Mouse (Mus musculus) limb, embryonic 14.5 days (tissue): ENCODE results near the gene Zdhhc14. TPM values are rescaled to one million over a fixed set of nuclear protein-coding genes. Genes with fewer than 3 reads are reported as not detected.

Experiments
- ATAC-seq: fragments of 200-750 bp; cut with Nextera tagmentation; 2 replicates; pipeline ENCODE4 v1.8.0; 2017; ENCODE audit warnings: low read depth, moderate number of reproducible peaks, moderate TSS enrichment; ENCODE audit not compliant: low FRiP score
- DNase-seq: peaks from one replicate; pipeline ENCODE4 v3.0.0-alpha.2; 2015; ENCODE audit warnings: low spot score
- H3K27ac ChIP-seq: fragments of 300-500 bp; sonication (generic); replicated peaks from 2 replicates; pipeline ENCODE4 v1.5.1; 2014; ENCODE audit warnings: low read depth, mild to moderate bottlenecking, low read length, moderate library complexity, mixed read lengths
- H3K27me3 ChIP-seq: fragments of 300-500 bp; sonication (generic); 2 replicates; pipeline ENCODE4 v1.6.1; 2014; ENCODE audit warnings: low read length, mixed read lengths; ENCODE audit not compliant: control insufficient read depth, insufficient read depth
- H3K36me3 ChIP-seq: fragments of 300-500 bp; sonication (generic); 2 replicates; pipeline ENCODE4 v1.6.1; 2014; ENCODE audit warnings: mild to moderate bottlenecking, low read length, moderate library complexity, mixed read lengths; ENCODE audit not compliant: control insufficient read depth, insufficient read depth
- H3K4me1 ChIP-seq: fragments of 300-500 bp; sonication (generic); 2 replicates; pipeline ENCODE4 v1.6.1; 2014; ENCODE audit warnings: antibody characterized with exemption, low read length, mixed read lengths; ENCODE audit not compliant: control insufficient read depth, insufficient read depth
- H3K4me2 ChIP-seq: fragments of 300-500 bp; sonication (generic); replicated peaks from 2 replicates; pipeline ENCODE4 v1.6.1; 2014; ENCODE audit warnings: low read depth, mild to moderate bottlenecking, low read length, moderate library complexity; ENCODE audit not compliant: severe bottlenecking
- H3K4me3 ChIP-seq: fragments of 300-500 bp; sonication (generic); replicated peaks from 2 replicates; pipeline ENCODE4 v1.5.1; 2014; ENCODE audit warnings: low read length
- H3K9ac ChIP-seq: fragments of 300-500 bp; sonication (generic); 2 replicates; pipeline ENCODE4 v1.6.1; 2014; ENCODE audit warnings: mild to moderate bottlenecking, low read depth, low read length, moderate library complexity; ENCODE audit not compliant: severe bottlenecking
- H3K9me3 ChIP-seq: fragments of 300-500 bp; sonication (generic); 2 replicates; pipeline ENCODE4 v1.6.1; 2016; ENCODE audit warnings: low read length; ENCODE audit not compliant: control insufficient read depth
- POLR2A ChIP-seq: fragments of 200-500 bp; IDR thresholded peaks from 2 replicates; pipeline ENCODE4 v1.8.0; 2012; ENCODE audit warnings: inconsistent platforms, mild to moderate bottlenecking, moderate library complexity, borderline replicate concordance; ENCODE audit not compliant: insufficient read depth, insufficient read length; ENCODE audit errors: extremely low read depth
- WGBS: fragments of 180-500 bp; shearing (Covaris S2); extraction: QIAGEN DNeasy Blood & Tissue Kit; methylation state at CpG from one replicate; pipeline ENCODE4 v1.1.7; 2014; 5-methylcytosine and 5-hydroxymethylcytosine counted together
- polyA plus RNA-seq, 2 experiments: library from polyadenylated mRNA; depleted of rRNA in 1 of 2; stranded (reverse) in 1 of 2; unstranded in 1 of 2; fragments of >200 nt; fragmentation: Nextera tagmentation in 1 of 2; extraction: Ambion mirVana in 1 of 2; gene quantifications; 2 replicates each; pipeline versions ENCODE4 v1.2.1 to v1.2.3; 2012 to 2014

The Zdhhc14 gene
- polyA plus RNA-seq, 2 experiments = 3.0 to 4.3 TPM

DNA sequence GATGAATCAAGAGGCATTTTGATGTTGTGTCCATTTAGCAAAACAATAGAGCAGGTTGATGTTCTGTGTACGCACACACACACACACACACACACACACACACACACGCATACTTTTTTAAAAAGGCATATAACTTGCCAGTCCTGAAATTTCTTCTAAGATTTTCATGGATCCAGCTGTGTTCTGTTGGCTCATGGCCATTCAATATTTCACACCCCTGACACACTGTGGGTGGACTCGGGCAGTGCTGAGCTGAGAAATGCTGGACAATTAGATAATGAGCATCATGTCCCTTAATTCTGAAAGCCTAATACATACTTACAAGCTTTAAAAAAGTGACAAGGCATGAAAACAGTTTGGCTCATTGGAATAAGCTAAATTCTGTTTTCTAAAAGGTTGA is 200.3 kb downstream of the Zdhhc14 start:
- no peak for TF ChIP-seq POLR2A
- Histone ChIP-seq H3K27ac (no peak overlapping the region), H3K9ac (no peak overlapping the region), H3K4me3 (no peak overlapping the region), H3K4me1 (peaks cover 6% of the 10 kb centered on the region; the same call in 1 of the 2 replicates), H3K4me2 (no peak overlapping the region), H3K27me3 (no peaks in the 10 kb centered on the region), H3K36me3 (no peaks in the 10 kb centered on the region), H3K9me3 (no peaks in the 10 kb centered on the region)
- DNase-seq = no peak
- ATAC-seq = no peak
- WGBS = 72% methylated on average over 3 of the region's 3 CpGs

DNA sequence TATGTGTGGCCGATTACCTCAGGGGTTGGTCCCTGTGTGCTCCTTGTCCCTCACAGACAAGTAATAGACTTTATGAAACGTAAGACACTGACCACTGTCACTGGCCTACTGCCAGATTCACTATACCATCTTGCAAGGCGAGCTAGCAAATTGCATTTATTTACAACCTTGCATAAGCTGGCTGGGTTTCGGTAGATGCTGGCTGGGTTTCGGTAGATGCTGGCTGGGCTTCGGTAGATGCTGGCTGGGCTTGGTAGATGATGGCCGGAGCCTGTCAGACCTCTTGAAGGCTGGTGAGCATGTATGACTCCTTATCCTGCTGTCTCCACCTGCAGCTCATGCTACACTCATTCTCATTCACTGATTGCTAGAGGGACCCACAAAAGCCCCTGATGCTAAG is 200.9 kb downstream of the Zdhhc14 start:
- no peaks in the 10 kb centered on the region for H3K9me3 ChIP-seq
- no peak overlapping the region for H3K4me3 ChIP-seq
- no peaks in the 10 kb centered on the region for H3K27me3 ChIP-seq
- H3K27ac ChIP-seq = no peak overlapping the region
- TF ChIP-seq POLR2A = no peak
- H3K9ac ChIP-seq = no peak overlapping the region
- H3K4me1 ChIP-seq = peaks cover 7% of the 10 kb centered on the region
- DNase-seq (peak; percentile 13), ATAC-seq (no peak)
- WGBS = 73% methylated on average over 7 of the region's 7 CpGs
- no peak overlapping the region for H3K4me2 ChIP-seq
- H3K36me3 ChIP-seq = no peaks in the 10 kb centered on the region

DNA sequence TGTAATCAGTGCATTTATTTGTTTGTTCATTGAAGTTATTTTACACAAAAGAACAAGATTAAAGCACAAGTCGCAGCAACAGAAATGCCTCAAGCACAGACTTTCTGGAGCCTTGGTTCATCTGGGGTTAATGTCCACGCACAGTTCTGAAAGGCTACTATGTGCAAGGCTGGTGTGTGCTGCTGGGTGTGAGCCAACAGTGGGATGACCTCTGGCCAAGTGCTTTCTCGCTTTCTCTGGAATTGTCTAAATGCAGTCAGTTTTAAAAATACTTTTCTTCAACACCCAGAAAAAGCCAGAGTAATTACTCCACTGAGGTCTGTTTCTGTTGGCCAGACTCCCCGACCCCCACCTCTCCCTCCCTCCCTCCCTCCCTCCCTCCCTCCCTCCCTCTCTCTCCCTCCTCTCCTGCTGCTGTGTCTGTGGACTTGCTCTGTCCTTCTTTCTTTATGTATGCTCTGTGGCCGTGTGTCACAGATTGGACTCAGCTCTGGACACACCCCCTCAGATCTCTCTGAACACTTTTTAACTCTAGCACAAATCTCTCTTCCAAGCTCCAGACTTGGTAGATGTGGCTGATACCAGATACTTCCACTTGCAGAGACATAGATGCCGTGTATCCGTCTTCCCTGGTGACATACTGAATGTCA is 206.2 kb downstream of the Zdhhc14 start:
- DNase-seq = peak; percentile 52
- no peak overlapping the region for H3K9ac ChIP-seq
- 44% methylated on average over 7 of the region's 7 CpGs for WGBS
- no peaks in the 10 kb centered on the region for H3K27me3 ChIP-seq
- ATAC-seq = peak; percentile 77
- no peak overlapping the region for H3K4me2 ChIP-seq
- no peak overlapping the region for H3K4me3 ChIP-seq
- no peaks in the 10 kb centered on the region for H3K36me3 ChIP-seq
- TF ChIP-seq POLR2A = no peak
- no peaks in the 10 kb centered on the region for H3K9me3 ChIP-seq
- H3K4me1 ChIP-seq = peaks cover 16% of the 10 kb centered on the region
- no peak overlapping the region for H3K27ac ChIP-seq

DNA sequence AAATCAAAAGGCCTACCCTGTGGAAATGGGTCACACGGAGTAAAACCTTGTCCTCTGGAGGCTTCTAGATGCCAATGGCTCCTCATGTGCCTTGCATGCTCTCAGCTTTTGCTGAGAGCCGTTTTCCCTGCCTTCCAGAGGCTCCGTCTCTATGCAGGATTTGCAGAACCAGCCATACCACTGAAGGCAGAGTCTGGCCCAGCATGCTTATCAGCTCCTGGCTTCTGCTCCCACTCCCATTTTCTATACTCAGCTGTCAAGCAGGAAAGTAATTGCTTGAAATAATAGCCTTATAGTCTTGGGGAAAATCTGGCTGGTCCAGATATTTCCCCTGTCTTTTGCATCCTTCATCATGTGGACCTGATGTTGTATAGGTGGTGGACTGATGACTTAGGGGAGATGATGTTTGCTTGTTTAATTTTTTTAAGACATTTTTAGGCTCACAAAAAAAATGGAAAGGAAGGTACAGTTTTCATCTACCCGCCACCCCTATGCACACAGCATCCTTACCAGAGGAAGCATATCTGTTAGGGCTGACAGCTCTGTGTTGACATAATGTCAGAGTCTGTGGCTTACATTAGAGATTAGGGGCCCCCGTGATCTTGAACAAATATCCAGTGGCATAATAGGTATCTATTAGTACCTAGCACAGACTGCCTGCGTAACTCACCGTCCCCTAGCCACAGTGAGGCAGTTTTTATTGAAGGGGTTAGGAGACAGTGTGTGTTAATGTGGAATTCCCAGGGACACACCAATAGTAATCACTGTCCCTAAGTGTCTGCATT is 218.2 kb downstream of the Zdhhc14 start:
- Histone ChIP-seq H3K9ac (no peak overlapping the region), H3K27me3 (no peaks in the 10 kb centered on the region), H3K9me3 (no peaks in the 10 kb centered on the region), H3K27ac (no peak overlapping the region), H3K4me2 (no peak overlapping the region), H3K4me3 (no peak overlapping the region), H3K36me3 (no peaks in the 10 kb centered on the region), H3K4me1 (peaks cover 9% of the 10 kb centered on the region; the same call in 1 of the 2 replicates)
- no peak for DNase-seq
- 83% methylated on average over 7 of the region's 7 CpGs for WGBS
- no peak for ATAC-seq
- TF ChIP-seq POLR2A = no peak

DNA sequence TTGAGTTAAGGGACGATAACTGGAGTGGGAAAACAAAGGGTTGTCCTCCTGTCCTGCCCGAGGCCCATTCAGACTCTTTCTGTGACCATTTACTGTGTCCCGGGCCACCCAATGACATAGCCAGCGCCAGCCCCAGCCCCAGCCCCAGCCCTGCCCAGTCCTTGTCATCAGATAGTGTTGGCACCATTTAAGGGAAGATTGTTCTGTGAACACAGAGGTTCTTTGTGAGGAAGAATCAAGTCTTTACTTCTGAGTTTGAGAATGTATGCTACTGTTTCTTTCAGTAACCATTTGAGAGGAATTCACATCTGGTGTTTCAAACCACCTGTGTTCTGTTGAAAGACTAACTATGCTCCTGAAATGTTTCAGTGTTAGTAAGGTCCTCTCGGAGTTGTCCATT is 219.5 kb downstream of the Zdhhc14 start:
- WGBS = 80% methylated on average over 5 of the region's 5 CpGs
- Histone ChIP-seq H3K9ac (no peak overlapping the region), H3K27me3 (no peaks in the 10 kb centered on the region), H3K27ac (no peak overlapping the region), H3K4me1 (peaks cover 16% of the 10 kb centered on the region; the same call in 1 of the 2 replicates), H3K4me3 (no peak overlapping the region), H3K4me2 (no peak overlapping the region), H3K36me3 (no peaks in the 10 kb centered on the region), H3K9me3 (no peaks in the 10 kb centered on the region)
- ATAC-seq = no peak
- no peak for DNase-seq
- no peak for TF ChIP-seq POLR2A
